Mouse (Mus musculus): ENCODE measurements around the gene Lrfn5. TPM values are rescaled to one million over a fixed set of nuclear protein-coding genes. Genes with fewer than 3 reads are reported as not detected.

Lrfn5 gene
- polyA plus RNA-seq, 1 experiment from 2014 or later: 1.9 TPM

DNA sequence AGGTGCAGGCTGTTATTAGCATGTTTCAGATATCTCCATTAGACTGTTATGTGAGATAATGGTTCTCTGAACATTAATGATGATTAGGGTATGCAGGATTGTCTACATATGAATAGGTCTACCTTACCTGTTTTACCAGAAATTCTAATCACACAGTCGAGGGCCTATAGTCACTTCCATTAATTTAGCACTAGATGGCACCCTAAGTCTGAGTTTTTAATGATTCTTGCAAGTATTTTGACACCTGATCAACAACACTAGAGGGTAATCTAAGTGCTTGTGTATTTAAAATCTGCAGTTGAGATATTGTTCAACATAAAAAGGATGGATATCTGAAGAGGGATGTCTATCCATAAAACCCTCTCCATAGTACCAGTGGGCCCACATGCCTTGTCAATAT lies 303.4 kb downstream of the Lrfn5 start:
- Histone ChIP-seq H3K36me3 (replicated peaks; ENCODE audit: control insufficient read depth, insufficient read depth, low read depth, low read length) (no peaks in the 10 kb centered on the region), H3K4me1 (ENCODE audit: control insufficient read depth, insufficient read depth, low read length) (no peaks in the 10 kb centered on the region), H3K9me3 (replicated peaks; ENCODE audit: control insufficient read depth, low read length) (no peaks in the 10 kb centered on the region), H3K9ac (replicated peaks; ENCODE audit: low read length) (no peak overlapping the region), H3K4me2 (ENCODE audit: low read depth, low read length) (no peak overlapping the region), H3K27me3 (ENCODE audit: control insufficient read depth, insufficient read depth, low read length) (no peaks in the 10 kb centered on the region), H3K4me3 (ENCODE audit: low read depth, low read length) (no peak overlapping the region), H3K27ac (replicated peaks; ENCODE audit: low read depth, low read length) (no peak overlapping the region)
- DNase-seq (ENCODE audit: low spot score) (no peak), ATAC-seq (replicated peaks; ENCODE audit: insufficient number of reproducible peaks, low FRiP score, low TSS enrichment, low read depth) (no peak)
- WGBS: 18% methylated on average over 1 of the region's 1 CpGs

GRCm38 (mm10) chr12:61842599-61843291 lies 319.8 kb downstream of the Lrfn5 start:
- ATAC-seq (replicated peaks; ENCODE audit: insufficient number of reproducible peaks, low FRiP score, low TSS enrichment, low read depth) (no peak), DNase-seq (ENCODE audit: low spot score) (no peak)
- no peaks in the 10 kb centered on the region for H3K9me3 ChIP-seq (replicated peaks; ENCODE audit: control insufficient read depth, low read length)
- H3K4me2 ChIP-seq (ENCODE audit: low read depth, low read length): no peak overlapping the region
- H3K27ac ChIP-seq (replicated peaks; ENCODE audit: low read depth, low read length): no peak overlapping the region
- no peaks in the 10 kb centered on the region for H3K4me1 ChIP-seq (ENCODE audit: control insufficient read depth, insufficient read depth, low read length)
- H3K4me3 ChIP-seq (ENCODE audit: low read depth, low read length): no peak overlapping the region
- H3K36me3 ChIP-seq (replicated peaks; ENCODE audit: control insufficient read depth, insufficient read depth, low read depth, low read length): no peaks in the 10 kb centered on the region
- H3K27me3 ChIP-seq (ENCODE audit: control insufficient read depth, insufficient read depth, low read length): no peaks in the 10 kb centered on the region
- no peak overlapping the region for H3K9ac ChIP-seq (replicated peaks; ENCODE audit: low read length)
- WGBS: 93% methylated on average over 9 of the region's 9 CpGs

GRCm38 (mm10) chr12:61854183-61854582 lies 331.2 kb downstream of the Lrfn5 start:
- no peaks in the 10 kb centered on the region for H3K36me3 ChIP-seq (replicated peaks; ENCODE audit: control insufficient read depth, insufficient read depth, low read depth, low read length)
- H3K27ac ChIP-seq (replicated peaks; ENCODE audit: low read depth, low read length): no peak overlapping the region
- DNase-seq (ENCODE audit: low spot score): no peak
- H3K4me1 ChIP-seq (ENCODE audit: control insufficient read depth, insufficient read depth, low read length): no peaks in the 10 kb centered on the region
- no peak for ATAC-seq (replicated peaks; ENCODE audit: insufficient number of reproducible peaks, low FRiP score, low TSS enrichment, low read depth)
- H3K4me3 ChIP-seq (ENCODE audit: low read depth, low read length): no peak overlapping the region
- no peaks in the 10 kb centered on the region for H3K27me3 ChIP-seq (ENCODE audit: control insufficient read depth, insufficient read depth, low read length)
- no peak overlapping the region for H3K4me2 ChIP-seq (ENCODE audit: low read depth, low read length)
- 55% methylated on average over 1 of the region's 1 CpGs for WGBS
- no peaks in the 10 kb centered on the region for H3K9me3 ChIP-seq (replicated peaks; ENCODE audit: control insufficient read depth, low read length)
- no peak overlapping the region for H3K9ac ChIP-seq (replicated peaks; ENCODE audit: low read length)

Data from embryonic facial prominence, embryonic 11.5 days (tissue).